Mouse (Mus musculus): ENCODE data around the gene Galntl6. TPM values are rescaled to one million over a fixed set of nuclear protein-coding genes. Genes with fewer than 3 reads are reported as not detected.
"Not testable (repeated sequence)": the region's sequence is repeated elsewhere in the genome, so short reads cannot be mapped to it uniquely, and the experiment has no call there.

Gene Galntl6
- polyA plus RNA-seq, 1 experiment from 2014 or later = 16.9 TPM

GRCm38 (mm10) chr8:57765726-57766351, 1146.6 kb downstream of the Galntl6 start:
- H3K27me3 ChIP-seq (ENCODE audit: control insufficient read depth, insufficient read depth, low read length) = no peaks in the 10 kb centered on the region; the same call in 1 of the 2 replicates
- peak overlapping the region; percentile 20 for H3K4me2 ChIP-seq (replicated peaks)
- no peak for ATAC-seq (ENCODE audit: low FRiP score)
- 19% methylated on average over 13 of the region's 13 CpGs for WGBS
- no peaks in the 10 kb centered on the region for H3K36me3 ChIP-seq (replicated peaks; ENCODE audit: control insufficient read depth, insufficient read depth)
- no peaks in the 10 kb centered on the region for H3K9me3 ChIP-seq (ENCODE audit: control insufficient read depth, low read length)
- 0 out of 2 replicates have a peak, but pooled peaks cover 7% of the 10 kb centered on the region for H3K4me1 ChIP-seq (replicated peaks; ENCODE audit: control insufficient read depth, insufficient read depth, low read length)
- DNase-seq (ENCODE audit: low spot score) = no peak
- H3K9ac ChIP-seq = no peak overlapping the region; the same call in 1 of the 2 replicates
- H3K4me3 ChIP-seq (replicated peaks; ENCODE audit: low read length) = 0 out of 2 replicates have a peak overlapping the region, but pooled peaks have one; percentile 1
- no peak overlapping the region for H3K27ac ChIP-seq

DNA sequence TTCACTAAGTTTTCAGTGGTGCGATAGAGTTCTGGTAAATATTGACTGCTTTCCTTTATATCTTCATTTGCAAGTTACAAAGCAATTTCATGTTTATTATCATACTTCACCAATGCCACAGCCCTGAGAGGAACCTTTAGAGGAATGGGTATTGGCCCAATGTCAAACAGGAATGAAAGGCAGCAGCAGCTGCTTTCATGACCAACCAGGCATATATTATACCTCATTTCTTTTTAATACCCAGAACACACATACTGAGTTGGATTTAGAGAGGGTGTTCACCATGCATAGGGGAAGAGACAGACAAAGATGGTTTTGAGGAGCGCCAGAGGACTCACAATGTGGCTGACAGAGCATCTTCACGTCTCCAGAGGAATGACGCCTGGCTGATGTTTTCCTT, 1147.2 kb downstream of the Galntl6 start:
- DNase-seq (ENCODE audit: low spot score) = no peak
- Histone ChIP-seq H3K27ac (no peak overlapping the region; the same call in 1 of the 2 replicates), H3K9me3 (ENCODE audit: control insufficient read depth, low read length) (no peaks in the 10 kb centered on the region), H3K9ac (no peak overlapping the region), H3K4me2 (replicated peaks) (no peak overlapping the region), H3K4me1 (replicated peaks; ENCODE audit: control insufficient read depth, insufficient read depth, low read length) (0 out of 2 replicates have a peak, but pooled peaks cover 7% of the 10 kb centered on the region), H3K36me3 (replicated peaks; ENCODE audit: control insufficient read depth, insufficient read depth) (no peaks in the 10 kb centered on the region), H3K4me3 (replicated peaks; ENCODE audit: low read length) (no peak overlapping the region), H3K27me3 (ENCODE audit: control insufficient read depth, insufficient read depth, low read length) (no peaks in the 10 kb centered on the region; the same call in 1 of the 2 replicates)
- WGBS = 62% methylated on average over 4 of the region's 4 CpGs
- ATAC-seq (ENCODE audit: low FRiP score) = no peak

- not testable (repeated sequence) for H3K27ac ChIP-seq; H3K36me3 ChIP-seq (replicated peaks; ENCODE audit: control insufficient read depth, insufficient read depth); H3K27me3 ChIP-seq (ENCODE audit: control insufficient read depth, insufficient read depth, low read length); H3K9me3 ChIP-seq (ENCODE audit: control insufficient read depth, low read length); H3K4me2 ChIP-seq (replicated peaks); H3K9ac ChIP-seq; ATAC-seq (ENCODE audit: low FRiP score); DNase-seq (ENCODE audit: low spot score); H3K4me3 ChIP-seq (replicated peaks; ENCODE audit: low read length); H3K4me1 ChIP-seq (replicated peaks; ENCODE audit: control insufficient read depth, insufficient read depth, low read length)
- WGBS = 83% methylated on average over 2 of the region's 2 CpGs
Observed at GRCm38 (mm10) chr8:57762622-57763021, 1149.8 kb downstream of the Galntl6 start.

DNA sequence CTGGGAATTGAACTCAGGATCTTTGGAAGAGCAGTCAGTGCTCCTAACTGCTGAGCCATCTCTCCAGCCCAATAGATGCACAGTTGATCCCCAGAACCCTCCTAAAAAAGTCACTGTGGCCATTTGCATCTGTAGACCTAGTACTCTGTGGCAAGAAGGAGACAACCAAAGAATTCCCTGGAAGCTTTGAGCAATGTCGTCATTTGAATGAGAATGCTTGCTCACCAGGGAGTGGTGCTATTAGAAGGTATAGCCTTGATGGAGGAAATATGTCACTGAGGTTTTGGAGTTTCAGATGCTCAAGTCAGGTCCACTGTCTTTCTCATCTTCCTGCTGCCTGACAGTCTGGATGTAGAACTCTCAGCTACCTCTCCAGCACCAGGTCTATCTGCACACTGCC, 1151.5 kb downstream of the Galntl6 start:
- 55% methylated on average over 1 of the region's 1 CpGs for WGBS
- Histone ChIP-seq H3K4me1 (replicated peaks; ENCODE audit: control insufficient read depth, insufficient read depth, low read length) (0 out of 2 replicates have a peak, but pooled peaks cover 3% of the 10 kb centered on the region), H3K27me3 (ENCODE audit: control insufficient read depth, insufficient read depth, low read length) (no peaks in the 10 kb centered on the region; the same call in 1 of the 2 replicates), H3K9ac (no peak overlapping the region), H3K4me2 (replicated peaks) (no peak overlapping the region), H3K27ac (no peak overlapping the region), H3K4me3 (replicated peaks; ENCODE audit: low read length) (no peak overlapping the region), H3K9me3 (ENCODE audit: control insufficient read depth, low read length) (no peaks in the 10 kb centered on the region), H3K36me3 (replicated peaks; ENCODE audit: control insufficient read depth, insufficient read depth) (no peaks in the 10 kb centered on the region)
- ATAC-seq (ENCODE audit: low FRiP score) = no peak
- no peak for DNase-seq (ENCODE audit: low spot score)

GRCm38 (mm10) chr8:57758857-57759256, 1153.6 kb downstream of the Galntl6 start:
- Histone ChIP-seq H3K9ac (no peak overlapping the region), H3K36me3 (replicated peaks; ENCODE audit: control insufficient read depth, insufficient read depth) (no peaks in the 10 kb centered on the region), H3K4me3 (replicated peaks; ENCODE audit: low read length) (no peak overlapping the region), H3K9me3 (ENCODE audit: control insufficient read depth, low read length) (no peaks in the 10 kb centered on the region), H3K4me2 (replicated peaks) (no peak overlapping the region), H3K4me1 (replicated peaks; ENCODE audit: control insufficient read depth, insufficient read depth, low read length) (no peaks in the 10 kb centered on the region), H3K27me3 (ENCODE audit: control insufficient read depth, insufficient read depth, low read length) (no peaks in the 10 kb centered on the region), H3K27ac (no peak overlapping the region)
- DNase-seq (ENCODE audit: low spot score) (no peak), ATAC-seq (ENCODE audit: low FRiP score) (no peak)

DNA sequence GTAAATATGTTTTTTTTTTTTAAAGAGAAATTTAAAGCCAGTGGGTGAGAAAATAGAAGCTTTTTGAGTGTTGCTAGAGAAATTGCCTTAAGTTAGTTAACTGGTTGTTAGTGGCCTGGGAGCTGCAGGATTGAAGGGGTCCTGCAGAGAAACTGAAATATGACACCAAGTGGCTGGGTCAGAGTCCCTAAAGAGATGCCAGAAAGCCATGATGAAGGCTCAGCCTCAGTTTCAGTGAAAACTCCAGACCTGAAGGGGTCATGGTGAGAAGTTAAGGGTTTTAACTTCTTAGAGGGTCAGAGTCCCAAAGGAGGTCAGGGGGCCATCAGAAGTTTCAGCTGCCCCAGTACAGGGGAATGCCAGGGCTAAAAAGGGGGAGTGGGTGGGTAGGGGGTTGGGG, 1155.0 kb downstream of the Galntl6 start:
- DNase-seq (ENCODE audit: low spot score) = no peak
- Histone ChIP-seq H3K27ac (no peak overlapping the region), H3K36me3 (replicated peaks; ENCODE audit: control insufficient read depth, insufficient read depth) (no peaks in the 10 kb centered on the region), H3K27me3 (ENCODE audit: control insufficient read depth, insufficient read depth, low read length) (no peaks in the 10 kb centered on the region), H3K4me2 (replicated peaks) (no peak overlapping the region), H3K9me3 (ENCODE audit: control insufficient read depth, low read length) (no peaks in the 10 kb centered on the region), H3K4me1 (replicated peaks; ENCODE audit: control insufficient read depth, insufficient read depth, low read length) (no peaks in the 10 kb centered on the region), H3K4me3 (replicated peaks; ENCODE audit: low read length) (no peak overlapping the region), H3K9ac (no peak overlapping the region)
- ATAC-seq (ENCODE audit: low FRiP score) = no peak

DNA sequence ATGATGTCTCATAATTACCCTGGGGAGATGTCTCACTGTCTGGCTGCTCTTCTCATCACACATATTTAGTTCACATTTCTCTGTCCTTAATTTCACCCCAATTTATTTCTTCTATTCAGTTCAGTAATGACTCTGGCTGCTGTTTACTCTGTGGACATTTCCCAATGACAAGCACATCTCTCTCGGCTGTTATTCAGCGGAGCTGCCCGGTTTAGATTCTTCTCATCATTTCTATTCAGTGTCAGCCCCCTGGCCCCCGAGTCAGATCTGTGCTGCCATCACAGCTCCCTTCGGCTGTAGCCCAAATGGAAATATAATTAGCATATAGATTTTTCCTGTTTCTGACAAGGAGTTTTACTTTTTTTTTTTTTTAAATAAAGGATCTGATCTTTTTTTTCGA, 1158.4 kb downstream of the Galntl6 start:
- H3K4me3 ChIP-seq (replicated peaks; ENCODE audit: low read length) = no peak overlapping the region
- no peaks in the 10 kb centered on the region for H3K9me3 ChIP-seq (ENCODE audit: control insufficient read depth, low read length)
- H3K36me3 ChIP-seq (replicated peaks; ENCODE audit: control insufficient read depth, insufficient read depth) = no peaks in the 10 kb centered on the region
- WGBS = 37% methylated on average over 6 of the region's 6 CpGs
- ATAC-seq (ENCODE audit: low FRiP score) = peak; percentile 27; the same call in 1 of the 2 replicates
- H3K9ac ChIP-seq = no peak overlapping the region
- H3K4me2 ChIP-seq (replicated peaks) = 0 out of 2 replicates have a peak overlapping the region, but pooled peaks have one; percentile 10
- H3K27ac ChIP-seq = no peak overlapping the region
- H3K4me1 ChIP-seq (replicated peaks; ENCODE audit: control insufficient read depth, insufficient read depth, low read length) = no peaks in the 10 kb centered on the region
- no peak for DNase-seq (ENCODE audit: low spot score)
- no peaks in the 10 kb centered on the region for H3K27me3 ChIP-seq (ENCODE audit: control insufficient read depth, insufficient read depth, low read length)

- Histone ChIP-seq H3K9me3 (ENCODE audit: control insufficient read depth, low read length) (no peaks in the 10 kb centered on the region), H3K4me2 (replicated peaks) (no peak overlapping the region), H3K4me3 (replicated peaks; ENCODE audit: low read length) (no peak overlapping the region), H3K9ac (no peak overlapping the region), H3K36me3 (replicated peaks; ENCODE audit: control insufficient read depth, insufficient read depth) (no peaks in the 10 kb centered on the region), H3K27me3 (ENCODE audit: control insufficient read depth, insufficient read depth, low read length) (no peaks in the 10 kb centered on the region), H3K4me1 (replicated peaks; ENCODE audit: control insufficient read depth, insufficient read depth, low read length) (no peaks in the 10 kb centered on the region), H3K27ac (no peak overlapping the region)
- DNase-seq (ENCODE audit: low spot score) (no peak), ATAC-seq (ENCODE audit: low FRiP score) (no peak)
- 94% methylated on average over 12 of the region's 12 CpGs for WGBS
Observed at GRCm38 (mm10) chr8:57743636-57744035, 1168.8 kb downstream of the Galntl6 start.

- no peak overlapping the region for H3K4me3 ChIP-seq (replicated peaks; ENCODE audit: low read length)
- H3K9ac ChIP-seq = no peak overlapping the region
- no peaks in the 10 kb centered on the region for H3K27me3 ChIP-seq (ENCODE audit: control insufficient read depth, insufficient read depth, low read length)
- H3K4me2 ChIP-seq (replicated peaks) = no peak overlapping the region
- H3K9me3 ChIP-seq (ENCODE audit: control insufficient read depth, low read length) = no peaks in the 10 kb centered on the region
- no peaks in the 10 kb centered on the region for H3K4me1 ChIP-seq (replicated peaks; ENCODE audit: control insufficient read depth, insufficient read depth, low read length)
- DNase-seq (ENCODE audit: low spot score) (no peak), ATAC-seq (ENCODE audit: low FRiP score) (no peak)
- 65% methylated on average over 6 of the region's 6 CpGs for WGBS
- no peaks in the 10 kb centered on the region for H3K36me3 ChIP-seq (replicated peaks; ENCODE audit: control insufficient read depth, insufficient read depth)
- H3K27ac ChIP-seq = no peak overlapping the region
Observed at GRCm38 (mm10) chr8:57741983-57742382, 1170.5 kb downstream of the Galntl6 start.

DNA sequence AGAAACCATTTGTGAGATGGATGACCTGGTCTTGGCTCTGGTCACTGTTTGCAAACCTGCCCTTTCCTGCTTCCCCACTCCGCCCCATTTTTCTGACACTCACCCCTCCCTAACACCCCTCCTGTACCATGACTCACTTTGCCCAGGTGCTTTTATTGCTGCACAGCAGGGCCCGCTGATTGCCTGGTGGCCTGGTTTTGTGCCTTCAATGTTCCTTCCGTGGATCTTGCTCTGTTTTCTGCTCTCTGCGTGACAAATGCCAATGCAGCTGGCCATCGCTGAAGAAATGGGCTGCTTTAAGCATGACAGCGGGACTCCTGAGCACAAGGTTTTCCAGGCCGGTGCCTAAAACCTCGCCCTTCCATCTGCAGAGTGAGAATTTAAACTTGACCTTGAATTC, 1171.1 kb downstream of the Galntl6 start:
- 58% methylated on average over 8 of the region's 8 CpGs for WGBS
- Histone ChIP-seq H3K4me2 (replicated peaks) (no peak overlapping the region), H3K4me1 (replicated peaks; ENCODE audit: control insufficient read depth, insufficient read depth, low read length) (no peaks in the 10 kb centered on the region), H3K9ac (no peak overlapping the region), H3K27ac (no peak overlapping the region), H3K36me3 (replicated peaks; ENCODE audit: control insufficient read depth, insufficient read depth) (no peaks in the 10 kb centered on the region), H3K4me3 (replicated peaks; ENCODE audit: low read length) (no peak overlapping the region), H3K9me3 (ENCODE audit: control insufficient read depth, low read length) (no peaks in the 10 kb centered on the region), H3K27me3 (ENCODE audit: control insufficient read depth, insufficient read depth, low read length) (no peaks in the 10 kb centered on the region)
- ATAC-seq (ENCODE audit: low FRiP score) (no peak), DNase-seq (ENCODE audit: low spot score) (no peak)

All from hindbrain, embryonic 14.5 days (tissue).